Mouse (Mus musculus) bone marrow, adult 2 months (tissue): ENCODE results near the gene Mast4.

Experiments used
- CTCF ChIP-seq: fragments of 200-500 bp; IDR thresholded peaks from 2 replicates; pipeline ENCODE4 v1.5.1; 2011; ENCODE audit warnings: low read length, control low read depth; ENCODE audit not compliant: control insufficient read depth, insufficient read depth
- POLR2A ChIP-seq: fragments of 200-500 bp; IDR thresholded peaks from 2 replicates; pipeline ENCODE4 v1.6.1; 2011; ENCODE audit warnings: low read depth, mild to moderate bottlenecking, control low read depth, low read length, borderline replicate concordance; ENCODE audit not compliant: control insufficient read depth

DNA sequence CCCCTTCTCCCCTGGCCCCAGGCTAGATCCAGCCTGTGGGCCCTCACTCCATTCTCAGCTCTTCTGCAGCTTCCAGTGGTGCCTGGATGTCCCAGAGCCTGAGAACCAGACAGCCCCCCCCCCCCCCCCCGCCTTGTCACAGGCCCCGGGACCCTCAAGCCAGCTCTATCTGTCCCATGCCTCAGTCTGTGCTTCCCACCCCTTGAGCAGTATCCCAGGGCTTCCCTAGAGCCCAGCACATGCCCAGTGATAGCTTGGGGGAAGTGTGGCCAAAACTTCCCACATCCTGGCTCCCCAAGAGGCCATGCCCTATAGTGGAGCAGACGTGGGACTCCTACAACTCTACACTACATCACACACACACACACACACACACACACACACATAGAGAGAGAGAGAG, 119.8 kb downstream of the Mast4 start:
- TF ChIP-seq CTCF (no peak), POLR2A (no peak)
